Mouse (Mus musculus) small intestine, adult 2 months (tissue): ENCODE data around the gene Plek2.

Source experiments
- CTCF ChIP-seq: fragments of 200-500 bp; IDR thresholded peaks from 2 replicates; pipeline ENCODE4 v1.5.1; 2012; ENCODE audit warnings: low read depth, mild to moderate bottlenecking, control low read depth, inconsistent platforms, low read length, moderate library complexity, mixed read lengths; ENCODE audit not compliant: insufficient replicate concordance, insufficient read length; ENCODE audit errors: extremely low read depth
- POLR2A ChIP-seq: fragments of 200-500 bp; IDR thresholded peaks from 2 replicates; pipeline ENCODE4 v1.6.1; 2012; ENCODE audit warnings: low read depth, mild to moderate bottlenecking, control low read depth, inconsistent platforms, low read length, moderate library complexity

- TF ChIP-seq POLR2A: no peak
- no peak for TF ChIP-seq CTCF
Observed at GRCm38 (mm10) chr12:78914458-78914857, 7.7 kb upstream of the Plek2 start.
